Mouse (Mus musculus): ENCODE data around the gene Sh2b2. TPM values are rescaled to one million over a fixed set of nuclear protein-coding genes. Genes with fewer than 3 reads are reported as not detected.
"Not testable (repeated sequence)": the region's sequence is repeated elsewhere in the genome, so short reads cannot be mapped to it uniquely, and the experiment has no call there.

The Sh2b2 gene
- polyA plus RNA-seq, 1 experiment from 2014 or later, result 24.6 TPM

DNA sequence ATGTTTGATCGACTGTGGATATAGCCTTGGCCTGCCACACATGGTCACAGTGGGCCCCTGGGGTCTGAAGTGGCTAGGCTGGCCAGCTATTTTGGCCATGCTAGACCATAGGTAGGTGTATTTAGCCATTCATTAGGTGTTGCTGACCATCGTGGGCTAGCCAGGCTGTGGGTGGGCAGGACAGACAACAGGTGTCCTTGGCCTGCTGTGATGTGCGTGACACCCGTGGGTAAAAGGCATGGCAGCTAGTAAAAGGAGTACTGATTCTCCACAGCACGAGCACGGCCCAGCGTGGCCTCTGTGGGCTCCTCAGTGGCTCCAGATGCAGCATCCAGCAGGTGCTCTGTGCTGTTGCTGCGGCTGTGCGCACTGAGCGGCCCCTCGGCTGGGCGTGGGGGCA, 27.8 kb downstream of the Sh2b2 start:
- H3K27ac ChIP-seq, result no peak overlapping the region
- DNase-seq (ENCODE audit: low spot score) (no peak), ATAC-seq (ENCODE audit: low FRiP score) (no peak)
- no peak overlapping the region for H3K9ac ChIP-seq
- H3K4me3 ChIP-seq (replicated peaks; ENCODE audit: low read length), result no peak overlapping the region
- no peak overlapping the region for H3K4me2 ChIP-seq (replicated peaks)
- H3K4me1 ChIP-seq (replicated peaks; ENCODE audit: control insufficient read depth, insufficient read depth, low read length), result no peaks in the 10 kb centered on the region
- no peaks in the 10 kb centered on the region for H3K27me3 ChIP-seq (ENCODE audit: control insufficient read depth, insufficient read depth, low read length)
- H3K9me3 ChIP-seq (ENCODE audit: control insufficient read depth, low read length), result peaks cover 5% of the 10 kb centered on the region; the same call in 1 of the 2 replicates
- peaks cover 45% of the 10 kb centered on the region for H3K36me3 ChIP-seq (replicated peaks; ENCODE audit: control insufficient read depth, insufficient read depth)
- WGBS, result 86% methylated on average over 12 of the region's 12 CpGs

DNA sequence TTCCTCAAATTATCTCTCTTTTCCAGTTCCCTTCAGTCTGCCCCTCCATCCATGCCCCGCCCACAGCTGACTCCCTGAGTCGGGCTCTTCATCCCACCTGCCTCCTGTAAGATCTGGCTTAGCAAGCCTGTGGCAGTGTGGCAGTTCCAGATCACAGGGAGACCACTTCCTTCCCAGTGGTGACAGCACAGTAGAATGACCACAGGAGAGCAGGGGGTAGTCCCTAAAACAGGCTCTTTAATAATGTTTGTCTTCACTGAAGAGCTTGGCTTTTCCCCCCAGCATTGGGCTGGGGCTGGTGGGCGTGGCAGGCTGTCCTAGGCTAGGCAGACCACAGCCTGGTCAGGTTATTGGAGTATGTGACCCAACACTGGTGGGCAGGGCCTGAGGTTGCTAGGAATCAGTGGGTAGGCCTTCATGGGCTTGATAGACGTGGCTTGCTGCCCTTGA, 28.4 kb downstream of the Sh2b2 start:
- H3K9ac ChIP-seq, result no peak overlapping the region
- DNase-seq (ENCODE audit: low spot score) (no peak), ATAC-seq (ENCODE audit: low FRiP score) (no peak)
- no peaks in the 10 kb centered on the region for H3K4me1 ChIP-seq (replicated peaks; ENCODE audit: control insufficient read depth, insufficient read depth, low read length)
- 74% methylated on average over 4 of the region's 4 CpGs for WGBS
- peaks cover 5% of the 10 kb centered on the region; the same call in 1 of the 2 replicates for H3K9me3 ChIP-seq (ENCODE audit: control insufficient read depth, low read length)
- peaks cover 39% of the 10 kb centered on the region for H3K36me3 ChIP-seq (replicated peaks; ENCODE audit: control insufficient read depth, insufficient read depth)
- H3K4me3 ChIP-seq (replicated peaks; ENCODE audit: low read length), result no peak overlapping the region
- no peaks in the 10 kb centered on the region for H3K27me3 ChIP-seq (ENCODE audit: control insufficient read depth, insufficient read depth, low read length)
- H3K27ac ChIP-seq, result no peak overlapping the region
- H3K4me2 ChIP-seq (replicated peaks), result no peak overlapping the region

DNA sequence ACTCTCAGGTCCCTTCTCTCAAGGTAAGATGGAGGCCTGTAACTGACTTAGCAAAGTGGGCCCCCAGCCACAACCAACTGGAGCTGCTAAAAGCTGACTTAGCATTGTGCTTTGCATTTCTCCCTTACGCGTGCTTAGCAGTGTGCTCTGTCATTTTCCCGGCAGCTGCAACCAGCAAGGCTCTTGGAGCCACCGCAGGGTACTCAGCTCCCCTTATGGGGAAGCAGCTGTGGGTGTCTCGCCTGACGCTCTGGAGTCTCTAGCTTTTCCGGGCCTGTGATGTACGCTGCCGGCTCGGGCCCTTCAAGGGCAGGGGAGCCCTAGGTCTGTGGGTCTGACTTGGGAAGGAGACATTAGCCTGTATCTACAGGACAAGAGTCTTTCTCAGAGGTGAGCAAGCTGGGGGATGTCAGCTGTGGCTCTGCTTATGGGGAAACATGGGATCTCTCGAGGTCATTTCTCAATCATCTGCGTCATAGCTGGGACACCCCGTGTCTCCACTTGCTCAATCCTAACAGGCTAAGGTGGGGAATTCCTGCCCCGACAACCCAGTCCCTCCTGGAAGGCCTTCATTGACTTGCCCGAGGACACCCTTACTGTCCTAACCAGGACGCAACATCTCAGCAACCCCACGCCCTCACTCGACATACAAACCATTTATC, 29.2 kb downstream of the Sh2b2 start:
- ATAC-seq (ENCODE audit: low FRiP score) (no peak), DNase-seq (ENCODE audit: low spot score) (no peak)
- Histone ChIP-seq H3K27ac (no peak overlapping the region), H3K27me3 (ENCODE audit: control insufficient read depth, insufficient read depth, low read length) (no peaks in the 10 kb centered on the region), H3K4me2 (replicated peaks) (no peak overlapping the region), H3K9me3 (ENCODE audit: control insufficient read depth, low read length) (peaks cover 5% of the 10 kb centered on the region; the same call in 1 of the 2 replicates), H3K9ac (no peak overlapping the region), H3K36me3 (replicated peaks; ENCODE audit: control insufficient read depth, insufficient read depth) (peaks cover 33% of the 10 kb centered on the region), H3K4me3 (replicated peaks; ENCODE audit: low read length) (no peak overlapping the region), H3K4me1 (replicated peaks; ENCODE audit: control insufficient read depth, insufficient read depth, low read length) (no peaks in the 10 kb centered on the region)
- WGBS, result 82% methylated on average over 18 of the region's 18 CpGs

DNA sequence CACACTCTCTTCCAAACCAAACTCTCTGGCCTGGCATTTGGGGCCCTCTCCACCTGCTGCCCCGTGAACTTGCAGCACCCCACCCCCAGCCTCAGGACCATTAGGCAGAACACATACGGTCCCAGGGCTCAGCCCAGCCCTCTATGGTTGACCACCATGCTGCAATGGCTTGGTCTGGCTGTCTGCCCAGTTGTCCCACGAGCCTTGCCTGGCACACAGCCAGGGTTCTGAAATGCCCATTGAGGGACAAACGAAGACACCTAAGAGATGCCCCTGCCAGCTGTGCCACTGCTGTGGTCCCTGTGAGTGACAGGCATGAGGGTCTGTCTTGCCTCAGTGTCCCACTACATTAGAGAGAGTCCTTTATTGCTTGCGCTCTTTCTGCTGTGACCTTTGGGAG, 30.4 kb downstream of the Sh2b2 start:
- H3K36me3 ChIP-seq (replicated peaks; ENCODE audit: control insufficient read depth, insufficient read depth), result peaks cover 21% of the 10 kb centered on the region
- H3K4me2 ChIP-seq (replicated peaks), result no peak overlapping the region
- no peaks in the 10 kb centered on the region for H3K4me1 ChIP-seq (replicated peaks; ENCODE audit: control insufficient read depth, insufficient read depth, low read length)
- no peak overlapping the region for H3K27ac ChIP-seq
- DNase-seq (ENCODE audit: low spot score) (no peak), ATAC-seq (ENCODE audit: low FRiP score) (no peak)
- WGBS, result 69% methylated on average over 5 of the region's 5 CpGs
- no peaks in the 10 kb centered on the region for H3K27me3 ChIP-seq (ENCODE audit: control insufficient read depth, insufficient read depth, low read length)
- peaks cover 5% of the 10 kb centered on the region; the same call in 1 of the 2 replicates for H3K9me3 ChIP-seq (ENCODE audit: control insufficient read depth, low read length)
- no peak overlapping the region for H3K4me3 ChIP-seq (replicated peaks; ENCODE audit: low read length)
- no peak overlapping the region for H3K9ac ChIP-seq

DNA sequence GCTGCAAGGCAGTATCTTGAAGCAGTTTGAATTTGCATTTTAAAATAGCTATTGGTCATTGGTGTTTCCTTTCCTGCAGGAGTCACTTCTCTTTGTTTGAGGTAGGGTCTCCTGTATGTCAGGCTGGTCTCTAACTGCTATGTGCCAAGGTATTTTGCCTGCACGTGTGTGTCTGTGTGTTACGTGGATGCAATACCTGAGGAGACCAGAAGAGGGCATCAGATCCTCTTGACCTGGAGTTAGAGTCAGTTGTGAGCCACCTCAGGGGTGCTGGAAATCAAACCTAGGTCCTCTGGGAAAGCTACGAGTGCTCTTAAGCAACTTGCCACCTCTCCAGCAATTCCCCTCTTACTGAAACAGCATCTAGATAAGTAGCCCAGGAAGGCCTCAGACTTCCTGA, 31.1 kb downstream of the Sh2b2 start:
- Histone ChIP-seq H3K9ac (no peak overlapping the region), H3K9me3 (ENCODE audit: control insufficient read depth, low read length) (peaks cover 5% of the 10 kb centered on the region; the same call in 1 of the 2 replicates), H3K4me1 (replicated peaks; ENCODE audit: control insufficient read depth, insufficient read depth, low read length) (no peaks in the 10 kb centered on the region), H3K27me3 (ENCODE audit: control insufficient read depth, insufficient read depth, low read length) (no peaks in the 10 kb centered on the region), H3K4me3 (replicated peaks; ENCODE audit: low read length) (no peak overlapping the region), H3K36me3 (replicated peaks; ENCODE audit: control insufficient read depth, insufficient read depth) (peaks cover 14% of the 10 kb centered on the region), H3K27ac (no peak overlapping the region), H3K4me2 (replicated peaks) (no peak overlapping the region)
- ATAC-seq (ENCODE audit: low FRiP score) (no peak), DNase-seq (ENCODE audit: low spot score) (no peak)
- 92% methylated on average over 3 of the region's 3 CpGs for WGBS

DNA sequence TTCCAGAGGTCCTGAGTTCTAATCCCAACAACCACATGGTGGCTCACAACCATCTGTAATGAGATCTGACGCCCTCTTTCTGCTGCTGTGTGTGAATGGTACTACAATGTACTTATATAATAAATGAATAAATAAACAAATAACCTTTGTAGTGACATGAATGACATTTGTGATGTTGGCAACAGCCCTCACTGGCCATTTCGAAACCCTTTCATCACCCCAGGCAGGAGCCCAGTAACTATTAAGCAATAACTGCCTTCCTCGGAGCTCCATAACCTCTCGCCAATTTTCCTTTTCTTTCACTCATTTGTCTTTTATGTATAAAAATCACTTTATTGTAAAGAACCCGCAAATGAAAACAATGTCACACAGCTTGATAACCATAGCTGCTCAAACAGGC, 32.6 kb downstream of the Sh2b2 start:
- WGBS, result 81% methylated on average over 5 of the region's 5 CpGs

DNA sequence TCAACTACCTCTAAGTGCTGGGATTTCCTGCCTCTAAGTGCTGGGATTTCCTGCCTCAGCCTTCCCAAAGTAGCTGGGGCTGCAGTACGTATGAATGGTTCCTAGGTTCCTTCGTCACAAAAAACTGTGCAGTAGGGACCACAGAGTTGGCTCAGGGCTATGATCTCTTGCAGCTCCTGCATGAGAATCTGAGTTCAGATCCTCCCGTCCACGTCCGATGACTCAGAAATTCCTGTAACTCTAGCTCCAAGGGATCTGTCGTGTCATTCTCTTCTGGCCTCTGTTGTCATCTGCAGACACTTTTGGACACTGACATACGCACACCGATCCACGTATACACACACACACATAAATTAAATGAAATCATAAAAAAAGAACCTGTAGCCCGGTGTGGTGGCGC, 33.6 kb downstream of the Sh2b2 start:
- Histone ChIP-seq H3K9ac (no peak overlapping the region), H3K27me3 (ENCODE audit: control insufficient read depth, insufficient read depth, low read length) (no peaks in the 10 kb centered on the region), H3K4me3 (replicated peaks; ENCODE audit: low read length) (no peak overlapping the region), H3K27ac (no peak overlapping the region), H3K4me1 (replicated peaks; ENCODE audit: control insufficient read depth, insufficient read depth, low read length) (no peaks in the 10 kb centered on the region), H3K4me2 (replicated peaks) (no peak overlapping the region), H3K9me3 (ENCODE audit: control insufficient read depth, low read length) (peaks cover 5% of the 10 kb centered on the region; the same call in 1 of the 2 replicates), H3K36me3 (replicated peaks; ENCODE audit: control insufficient read depth, insufficient read depth) (no peaks in the 10 kb centered on the region)
- DNase-seq (ENCODE audit: low spot score), result no peak
- ATAC-seq (ENCODE audit: low FRiP score), result no peak
- 93% methylated on average over 11 of the region's 11 CpGs for WGBS

More for the DNA sequence above, 32.6 kb downstream of the Sh2b2 start:
- peaks cover 5% of the 10 kb centered on the region; the same call in 1 of the 2 replicates for H3K9me3 ChIP-seq (ENCODE audit: control insufficient read depth, low read length)
- H3K4me3 ChIP-seq (replicated peaks; ENCODE audit: low read length), result no peak overlapping the region
- no peak overlapping the region for H3K9ac ChIP-seq
- DNase-seq (ENCODE audit: low spot score) (no peak), ATAC-seq (ENCODE audit: low FRiP score) (no peak)
- no peaks in the 10 kb centered on the region for H3K4me1 ChIP-seq (replicated peaks; ENCODE audit: control insufficient read depth, insufficient read depth, low read length)
- H3K36me3 ChIP-seq (replicated peaks; ENCODE audit: control insufficient read depth, insufficient read depth), result peaks cover 3% of the 10 kb centered on the region
- no peak overlapping the region for H3K4me2 ChIP-seq (replicated peaks)
- no peak overlapping the region for H3K27ac ChIP-seq
- no peaks in the 10 kb centered on the region for H3K27me3 ChIP-seq (ENCODE audit: control insufficient read depth, insufficient read depth, low read length)

DNA sequence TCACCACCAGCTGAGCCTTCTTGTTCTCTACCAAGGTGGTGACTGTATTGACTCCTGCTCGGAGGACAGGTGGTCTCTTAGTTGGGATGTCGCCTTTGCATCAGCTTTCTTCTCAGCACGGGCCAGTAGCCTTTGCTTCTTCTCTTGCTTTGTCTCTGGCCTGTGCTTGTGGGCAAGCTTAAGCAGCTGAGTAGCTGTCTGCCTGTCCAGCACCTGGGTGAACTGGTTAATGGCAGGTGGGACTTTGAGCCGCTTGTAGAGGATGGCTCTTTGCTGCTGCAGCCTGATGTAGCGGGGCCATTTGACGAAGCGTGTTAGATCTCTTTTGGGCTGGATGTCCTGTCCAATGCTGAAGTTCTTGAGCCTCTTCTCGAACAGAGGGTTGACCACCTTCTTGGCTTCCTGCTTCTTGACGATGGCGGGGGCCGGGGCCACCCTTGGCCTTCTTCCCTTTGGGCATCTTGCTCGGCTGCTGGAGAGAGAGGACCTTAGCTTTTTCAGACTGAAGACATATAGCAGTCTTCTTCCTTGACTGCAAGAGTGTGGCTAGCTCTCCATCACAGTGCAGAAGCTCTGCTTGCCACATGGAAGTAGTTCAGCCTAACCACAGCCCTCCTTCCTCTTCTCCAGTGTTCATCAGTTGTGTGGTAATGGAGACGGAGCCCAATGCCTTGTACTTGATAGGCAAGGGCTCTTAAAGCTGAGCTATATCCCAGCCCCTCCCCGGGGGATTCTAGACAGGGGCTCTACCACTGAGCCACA, 34.8 kb downstream of the Sh2b2 start:
- ATAC-seq (ENCODE audit: low FRiP score); DNase-seq (ENCODE audit: low spot score); H3K4me1 ChIP-seq (replicated peaks; ENCODE audit: control insufficient read depth, insufficient read depth, low read length); H3K9ac ChIP-seq; H3K27me3 ChIP-seq (ENCODE audit: control insufficient read depth, insufficient read depth, low read length); H3K4me3 ChIP-seq (replicated peaks; ENCODE audit: low read length); H3K9me3 ChIP-seq (ENCODE audit: control insufficient read depth, low read length); H3K27ac ChIP-seq; H3K36me3 ChIP-seq (replicated peaks; ENCODE audit: control insufficient read depth, insufficient read depth); H3K4me2 ChIP-seq (replicated peaks): not testable (repeated sequence)
- 90% methylated on average over 14 of the region's 14 CpGs for WGBS

DNA sequence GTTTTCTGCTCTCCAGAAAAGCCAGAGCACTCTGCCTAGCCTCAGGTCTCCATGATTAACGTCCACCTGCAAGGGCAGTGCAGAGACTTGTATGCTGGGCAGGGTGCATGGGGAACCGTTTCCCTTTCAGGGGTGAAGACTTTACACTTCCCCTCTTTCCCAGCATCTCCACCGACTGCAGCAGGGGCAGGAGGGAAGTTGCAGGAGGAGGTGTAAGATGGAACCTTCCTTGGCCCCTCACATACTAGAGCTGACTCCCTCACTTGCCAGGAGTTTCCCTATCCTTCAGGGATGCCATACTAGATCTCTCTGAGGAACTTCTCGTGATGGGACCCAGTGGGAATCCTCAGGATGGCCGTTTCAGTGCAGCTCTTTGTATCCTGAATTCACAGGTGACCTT, 35.8 kb downstream of the Sh2b2 start:
- H3K27ac ChIP-seq, result no peak overlapping the region
- no peaks in the 10 kb centered on the region for H3K4me1 ChIP-seq (replicated peaks; ENCODE audit: control insufficient read depth, insufficient read depth, low read length)
- no peak overlapping the region for H3K9ac ChIP-seq
- DNase-seq (ENCODE audit: low spot score), result no peak
- H3K9me3 ChIP-seq (ENCODE audit: control insufficient read depth, low read length), result peaks cover 3% of the 10 kb centered on the region; the same call in 1 of the 2 replicates
- no peak for ATAC-seq (ENCODE audit: low FRiP score)
- no peaks in the 10 kb centered on the region for H3K36me3 ChIP-seq (replicated peaks; ENCODE audit: control insufficient read depth, insufficient read depth)
- H3K4me2 ChIP-seq (replicated peaks), result no peak overlapping the region
- no peak overlapping the region for H3K4me3 ChIP-seq (replicated peaks; ENCODE audit: low read length)
- H3K27me3 ChIP-seq (ENCODE audit: control insufficient read depth, insufficient read depth, low read length), result no peaks in the 10 kb centered on the region
- 80% methylated on average over 5 of the region's 5 CpGs for WGBS

All from hindbrain, embryonic 14.5 days (tissue).